Mouse (Mus musculus) neural tube, embryonic 12.5 days (tissue): Measurements from ENCODE around the gene Dach1. TPM values are rescaled to one million over a fixed set of nuclear protein-coding genes. Genes with fewer than 3 reads are reported as not detected.

Source experiments
- ATAC-seq: fragments of 200-750 bp; cut with Nextera tagmentation; 2 replicates; pipeline ENCODE4 v1.8.0; 2017; ENCODE audit warnings: low read depth, mild to moderate bottlenecking, moderate TSS enrichment, moderate library complexity; ENCODE audit not compliant: low FRiP score
- H3K27ac ChIP-seq: fragments of 300-500 bp; sonication (generic); 2 replicates; pipeline ENCODE4 v1.5.1; 2016
- H3K27me3 ChIP-seq: fragments of 300-500 bp; sonication (generic); replicated peaks from 2 replicates; pipeline ENCODE4 v1.6.1; 2016; ENCODE audit warnings: mild to moderate bottlenecking
- H3K36me3 ChIP-seq: fragments of 300-500 bp; sonication (generic); 2 replicates; pipeline ENCODE4 v1.6.1; 2016; ENCODE audit warnings: mild to moderate bottlenecking
- H3K4me1 ChIP-seq: fragments of 300-500 bp; sonication (generic); 2 replicates; pipeline ENCODE4 v1.6.1; 2016
- H3K4me2 ChIP-seq: fragments of 300-500 bp; sonication (generic); replicated peaks from 2 replicates; pipeline ENCODE4 v1.6.1; 2016; ENCODE audit warnings: mild to moderate bottlenecking
- H3K4me3 ChIP-seq: fragments of 300-500 bp; sonication (generic); 2 replicates; pipeline ENCODE4 v1.5.1; 2016
- H3K9ac ChIP-seq: fragments of 300-500 bp; sonication (generic); 2 replicates; pipeline ENCODE4 v1.6.1; 2016; ENCODE audit warnings: mild to moderate bottlenecking
- H3K9me3 ChIP-seq: fragments of 300-500 bp; sonication (generic); 2 replicates; pipeline ENCODE4 v1.6.1; 2016; ENCODE audit warnings: mild to moderate bottlenecking
- WGBS: fragments of 180-500 bp; shearing (Covaris S2); methylation state at CpG from one replicate; pipeline ENCODE4 v1.1.7; 2016; 5-methylcytosine and 5-hydroxymethylcytosine counted together
- polyA plus RNA-seq: library from polyadenylated mRNA; unstranded; fragments of >200 nt; fragmentation: Nextera tagmentation; extraction: Ambion mirVana; gene quantifications from 2 replicates; pipeline ENCODE4 v1.2.1, GENCODE M21; 2016

The Dach1 gene
- polyA plus RNA-seq, 1 experiment from 2014 or later: 20.4 TPM

GRCm38 (mm10) chr14:97998584-97998983 is 171.0 kb downstream of the Dach1 start:
- Histone ChIP-seq H3K9me3 (no peaks in the 10 kb centered on the region), H3K27me3 (no peaks in the 10 kb centered on the region), H3K9ac (no peak overlapping the region), H3K4me2 (no peak overlapping the region), H3K4me1 (no peaks in the 10 kb centered on the region), H3K36me3 (no peaks in the 10 kb centered on the region), H3K27ac (no peak overlapping the region), H3K4me3 (no peak overlapping the region)
- no peak for ATAC-seq

- no peak for ATAC-seq
- Histone ChIP-seq H3K4me1 (0 out of 2 replicates have a peak, but pooled peaks cover 7% of the 10 kb centered on the region), H3K36me3 (no peaks in the 10 kb centered on the region), H3K27ac (no peak overlapping the region), H3K4me3 (no peak overlapping the region), H3K9ac (no peak overlapping the region), H3K9me3 (no peaks in the 10 kb centered on the region), H3K4me2 (no peak overlapping the region), H3K27me3 (no peaks in the 10 kb centered on the region)
- WGBS: 80% methylated on average over 3 of the region's 3 CpGs
These were observed 186.3 kb downstream of the Dach1 start for GRCm38 (mm10) chr14:97983251-97983650.

- H3K9ac ChIP-seq: no peak overlapping the region
- no peak overlapping the region for H3K4me3 ChIP-seq
- H3K27ac ChIP-seq: no peak overlapping the region
- no peaks in the 10 kb centered on the region for H3K27me3 ChIP-seq
- WGBS: 62% methylated on average over 6 of the region's 6 CpGs
- no peak overlapping the region for H3K4me2 ChIP-seq
- H3K9me3 ChIP-seq: no peaks in the 10 kb centered on the region
- no peaks in the 10 kb centered on the region for H3K36me3 ChIP-seq
- 0 out of 2 replicates have a peak, but pooled peaks cover 7% of the 10 kb centered on the region for H3K4me1 ChIP-seq
- ATAC-seq: no peak
These were observed 186.9 kb downstream of the Dach1 start for GRCm38 (mm10) chr14:97982676-97983075.

- no peak overlapping the region for H3K9ac ChIP-seq
- no peak overlapping the region for H3K4me3 ChIP-seq
- no peaks in the 10 kb centered on the region for H3K9me3 ChIP-seq
- no peak for ATAC-seq
- no peak overlapping the region for H3K4me2 ChIP-seq
- H3K4me1 ChIP-seq: peaks cover 14% of the 10 kb centered on the region; the same call in 1 of the 2 replicates
- H3K27ac ChIP-seq: no peak overlapping the region
- no peaks in the 10 kb centered on the region for H3K27me3 ChIP-seq
- 8% methylated on average over 4 of the region's 4 CpGs for WGBS
- no peaks in the 10 kb centered on the region for H3K36me3 ChIP-seq
These were observed 188.7 kb downstream of the Dach1 start for GRCm38 (mm10) chr14:97980879-97981278.

- WGBS: 0% methylated on average over 1 of the region's 1 CpGs
- no peak overlapping the region for H3K9ac ChIP-seq
- peaks cover 8% of the 10 kb centered on the region; the same call in 1 of the 2 replicates for H3K4me1 ChIP-seq
- no peak overlapping the region for H3K4me2 ChIP-seq
- no peak overlapping the region for H3K27ac ChIP-seq
- H3K4me3 ChIP-seq: no peak overlapping the region
- no peaks in the 10 kb centered on the region for H3K36me3 ChIP-seq
- no peaks in the 10 kb centered on the region for H3K27me3 ChIP-seq
- no peak for ATAC-seq
- no peaks in the 10 kb centered on the region for H3K9me3 ChIP-seq
These were observed 193.5 kb downstream of the Dach1 start for GRCm38 (mm10) chr14:97976091-97976490.

GRCm38 (mm10) chr14:97975447-97975846 is 194.1 kb downstream of the Dach1 start:
- H3K9me3 ChIP-seq: no peaks in the 10 kb centered on the region
- no peaks in the 10 kb centered on the region for H3K36me3 ChIP-seq
- no peak overlapping the region for H3K27ac ChIP-seq
- H3K4me3 ChIP-seq: no peak overlapping the region
- no peak for ATAC-seq
- WGBS: 38% methylated on average over 7 of the region's 7 CpGs
- peaks cover 8% of the 10 kb centered on the region; the same call in 1 of the 2 replicates for H3K4me1 ChIP-seq
- no peak overlapping the region for H3K4me2 ChIP-seq
- H3K9ac ChIP-seq: no peak overlapping the region
- no peaks in the 10 kb centered on the region for H3K27me3 ChIP-seq

GRCm38 (mm10) chr14:97964543-97965069 is 205.0 kb downstream of the Dach1 start:
- H3K9me3 ChIP-seq: no peaks in the 10 kb centered on the region
- no peak for ATAC-seq
- H3K27ac ChIP-seq: no peak overlapping the region
- H3K27me3 ChIP-seq: no peaks in the 10 kb centered on the region
- H3K36me3 ChIP-seq: no peaks in the 10 kb centered on the region
- H3K4me1 ChIP-seq: peaks cover 6% of the 10 kb centered on the region; the same call in 1 of the 2 replicates
- H3K9ac ChIP-seq: no peak overlapping the region
- no peak overlapping the region for H3K4me2 ChIP-seq
- H3K4me3 ChIP-seq: no peak overlapping the region
- WGBS: 49% methylated on average over 2 of the region's 2 CpGs

GRCm38 (mm10) chr14:97963624-97964023 is 205.9 kb downstream of the Dach1 start:
- H3K36me3 ChIP-seq: no peaks in the 10 kb centered on the region
- H3K4me3 ChIP-seq: no peak overlapping the region
- ATAC-seq: no peak
- H3K27me3 ChIP-seq: no peaks in the 10 kb centered on the region
- H3K4me2 ChIP-seq: no peak overlapping the region
- 65% methylated on average over 6 of the region's 6 CpGs for WGBS
- H3K9ac ChIP-seq: no peak overlapping the region
- H3K4me1 ChIP-seq: peaks cover 6% of the 10 kb centered on the region; the same call in 1 of the 2 replicates
- no peaks in the 10 kb centered on the region for H3K9me3 ChIP-seq
- no peak overlapping the region for H3K27ac ChIP-seq

- no peak overlapping the region for H3K27ac ChIP-seq
- H3K36me3 ChIP-seq: no peaks in the 10 kb centered on the region
- H3K4me1 ChIP-seq: peaks cover 6% of the 10 kb centered on the region; the same call in 1 of the 2 replicates
- H3K9me3 ChIP-seq: no peaks in the 10 kb centered on the region
- no peak overlapping the region for H3K9ac ChIP-seq
- WGBS: 84% methylated on average over 1 of the region's 1 CpGs
- H3K4me3 ChIP-seq: no peak overlapping the region
- no peak overlapping the region for H3K4me2 ChIP-seq
- no peak for ATAC-seq
- no peaks in the 10 kb centered on the region for H3K27me3 ChIP-seq
These were observed 213.2 kb downstream of the Dach1 start for GRCm38 (mm10) chr14:97956356-97956755.

- H3K4me1 ChIP-seq: peaks cover 2% of the 10 kb centered on the region; the same call in 1 of the 2 replicates
- H3K27ac ChIP-seq: no peak overlapping the region
- 12% methylated on average over 2 of the region's 2 CpGs for WGBS
- no peak overlapping the region for H3K4me3 ChIP-seq
- no peak for ATAC-seq
- H3K36me3 ChIP-seq: no peaks in the 10 kb centered on the region
- no peaks in the 10 kb centered on the region for H3K9me3 ChIP-seq
- no peaks in the 10 kb centered on the region for H3K27me3 ChIP-seq
- no peak overlapping the region for H3K4me2 ChIP-seq
- no peak overlapping the region for H3K9ac ChIP-seq
These were observed 224.1 kb downstream of the Dach1 start for GRCm38 (mm10) chr14:97945471-97945870.

- WGBS: 31% methylated on average over 9 of the region's 9 CpGs
- H3K27me3 ChIP-seq: no peaks in the 10 kb centered on the region
- no peak overlapping the region for H3K9ac ChIP-seq
- H3K4me3 ChIP-seq: no peak overlapping the region
- H3K36me3 ChIP-seq: no peaks in the 10 kb centered on the region
- no peak overlapping the region for H3K4me2 ChIP-seq
- peaks cover 2% of the 10 kb centered on the region; the same call in 1 of the 2 replicates for H3K4me1 ChIP-seq
- H3K27ac ChIP-seq: no peak overlapping the region
- no peaks in the 10 kb centered on the region for H3K9me3 ChIP-seq
- peak; percentile 65 for ATAC-seq
These were observed 224.8 kb downstream of the Dach1 start for GRCm38 (mm10) chr14:97944643-97945268.

GRCm38 (mm10) chr14:97942361-97942760 is 227.2 kb downstream of the Dach1 start:
- WGBS: 94% methylated on average over 2 of the region's 2 CpGs
- Histone ChIP-seq H3K9ac (no peak overlapping the region), H3K27me3 (no peaks in the 10 kb centered on the region), H3K4me1 (peaks cover 2% of the 10 kb centered on the region; the same call in 1 of the 2 replicates), H3K36me3 (no peaks in the 10 kb centered on the region), H3K4me3 (no peak overlapping the region), H3K27ac (no peak overlapping the region), H3K4me2 (no peak overlapping the region), H3K9me3 (no peaks in the 10 kb centered on the region)
- no peak for ATAC-seq

GRCm38 (mm10) chr14:97896622-97897021 is 272.9 kb downstream of the Dach1 start:
- no peaks in the 10 kb centered on the region for H3K4me1 ChIP-seq
- H3K4me3 ChIP-seq: no peak overlapping the region
- H3K27ac ChIP-seq: no peak overlapping the region
- no peak overlapping the region for H3K4me2 ChIP-seq
- ATAC-seq: no peak
- H3K9ac ChIP-seq: no peak overlapping the region
- no peaks in the 10 kb centered on the region for H3K36me3 ChIP-seq
- WGBS: 97% methylated on average over 3 of the region's 3 CpGs
- no peaks in the 10 kb centered on the region for H3K9me3 ChIP-seq
- no peaks in the 10 kb centered on the region for H3K27me3 ChIP-seq
